Mouse (Mus musculus) small intestine, adult 2 months (tissue): ENCODE measurements at regions not wholly inside any gene's neighbourhood (a gene's known extent, or its start where the extent isn't known, plus 50 kb on each side); places are given as distances from the start of the nearest gene placed in this dataset.

Experiments used
- H3K27ac ChIP-seq: fragments of 200-500 bp; 2 replicates; pipeline ENCODE4 v1.5.1; 2012; ENCODE audit warnings: low read depth, low read length, control low read depth, inconsistent platforms; ENCODE audit not compliant: insufficient read depth
- H3K27me3 ChIP-seq: fragments of 200-500 bp; 2 replicates; pipeline ENCODE4 v1.6.1; 2012; ENCODE audit warnings: mild to moderate bottlenecking, moderate library complexity, low read length, inconsistent platforms; ENCODE audit not compliant: control insufficient read depth, insufficient read depth
- H3K36me3 ChIP-seq: fragments of 200-500 bp; 2 replicates; pipeline ENCODE4 v1.6.1; 2012; ENCODE audit warnings: mild to moderate bottlenecking, low read length, control low read depth, inconsistent platforms; ENCODE audit not compliant: control insufficient read depth, insufficient read depth
- H3K4me1 ChIP-seq: fragments of 200-500 bp; 2 replicates; pipeline ENCODE4 v1.6.1; 2012; ENCODE audit warnings: low read length, inconsistent platforms, mixed read lengths; ENCODE audit not compliant: control insufficient read depth, insufficient read depth, insufficient read length
- H3K4me3 ChIP-seq: fragments of 200-500 bp; 2 replicates; pipeline ENCODE4 v1.5.1; 2012; ENCODE audit warnings: low read depth, mild to moderate bottlenecking, control low read depth, inconsistent platforms, low read length, moderate library complexity
- CTCF ChIP-seq: fragments of 200-500 bp; IDR thresholded peaks from 2 replicates; pipeline ENCODE4 v1.5.1; 2012; ENCODE audit warnings: low read depth, mild to moderate bottlenecking, control low read depth, inconsistent platforms, low read length, moderate library complexity, mixed read lengths; ENCODE audit not compliant: insufficient replicate concordance, insufficient read length; ENCODE audit errors: extremely low read depth
- POLR2A ChIP-seq: fragments of 200-500 bp; IDR thresholded peaks from 2 replicates; pipeline ENCODE4 v1.6.1; 2012; ENCODE audit warnings: low read depth, mild to moderate bottlenecking, control low read depth, inconsistent platforms, low read length, moderate library complexity
- WGBS: fragments of 180-500 bp; shearing (Covaris S2); methylation state at CpG from one replicate; pipeline ENCODE4 v1.1.7; 2018; 5-methylcytosine and 5-hydroxymethylcytosine counted together

GRCm38 (mm10) chr3:68817321-68817720 lies 52.1 kb upstream of the 1110032F04Rik start:
- Histone ChIP-seq H3K36me3 (no peaks in the 10 kb centered on the region), H3K4me3 (no peak overlapping the region), H3K27me3 (no peaks in the 10 kb centered on the region), H3K27ac (no peak overlapping the region), H3K4me1 (no peaks in the 10 kb centered on the region)
- TF ChIP-seq CTCF (no peak), POLR2A (no peak)
- 53% methylated on average over 2 of the region's 2 CpGs for WGBS
